In the genomic region with DNA sequence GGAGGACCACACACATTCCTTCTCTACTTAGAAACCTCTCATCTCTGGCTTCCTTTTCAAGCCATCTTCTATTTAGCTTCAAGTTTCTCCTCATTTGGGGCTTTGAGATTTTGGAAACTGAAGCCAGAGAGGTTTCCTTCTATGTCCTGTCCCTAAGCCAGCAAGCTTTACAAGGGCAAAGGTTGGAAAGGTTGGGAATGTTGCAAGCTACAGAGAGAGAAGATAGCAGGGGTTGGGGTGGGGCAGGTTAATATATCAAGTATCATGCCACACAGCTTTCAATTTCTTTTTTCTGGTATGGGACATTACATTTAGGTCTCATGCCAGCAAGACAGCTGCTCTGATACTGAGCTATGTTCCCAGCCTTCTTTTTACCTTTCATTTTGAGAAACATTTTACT, we compare ENCODE assay signal across 26 mouse cellular contexts. TPM values are rescaled to one million over a fixed set of nuclear protein-coding genes. Genes with fewer than 3 reads are reported as not detected.
DNase-seq lines count a peak whose midpoint lies in the region; ATAC-seq and TF ChIP-seq lines count a peak whose summit lies in the region.
"Had no signal": no experiment of that assay in that cellular context is flagged by ENCODE, and none has a peak within 500 bp of the region (broad histone marks: within the 10 kb centered on the region; RNA-seq: fewer than 3 reads in every experiment).

No protein-coding gene starts in this region.

- no peak overlapping the region for H3K4me2 ChIP-seq in liver, embryonic 16.5 days (ENCODE audit: low read depth, low read length)
- H3K4me2 ChIP-seq in liver, embryonic 12.5 days = no peak overlapping the region
- no peak overlapping the region for H3K4me2 ChIP-seq in intestine, embryonic 16.5 days (ENCODE audit: low read depth, low read length)
- H3K4me2 ChIP-seq: forebrain, embryonic 13.5 days; heart, embryonic 13.5 days; hindbrain, embryonic 14.5 days had no signal

- ATAC-seq in liver, embryonic 16.5 days (ENCODE audit: low read depth) = peak; percentile 60; the same call in 1 of the 2 replicates
- ATAC-seq in liver, embryonic 12.5 days = no peak
- peak; percentile 93 for ATAC-seq in intestine, embryonic 16.5 days
- ATAC-seq: forebrain, embryonic 13.5 days; forebrain, embryonic 16.5 days; hindbrain, postnatal 0 days; Patski had no signal

- no peaks in the 10 kb centered on the region for H3K27me3 ChIP-seq in liver, embryonic 16.5 days (ENCODE audit: control insufficient read depth, insufficient read depth, low read depth, low read length)
- H3K27me3 ChIP-seq in liver, embryonic 12.5 days (replicated peaks) = no peaks in the 10 kb centered on the region
- H3K27me3 ChIP-seq in intestine, embryonic 16.5 days (replicated peaks; ENCODE audit: control insufficient read depth, insufficient read depth, low read length) = no peaks in the 10 kb centered on the region
- H3K27me3 ChIP-seq in small intestine, adult 2 months (ENCODE audit: control insufficient read depth, insufficient read depth, low read length) = no peaks in the 10 kb centered on the region
- H3K27me3 ChIP-seq: CH12.LX had no signal

- no peak for DNase-seq in layer of hippocampus, adult 18-20 months (ENCODE audit: low spot score in 2 of 2)
- DNase-seq in adrenal gland, adult 8-10 months = no peak
- DNase-seq: adrenal gland, postnatal 14 days; B cell, adult 2 months; cerebellum, adult 11 months; cerebellum, adult 2 months; cerebellum, postnatal 14 days; gastrocnemius, postnatal 10 days; gastrocnemius, postnatal 36 days; heart, adult 2 months; heart, postnatal 14 days; heart, postnatal 4 days had no signal

- H3K4me1 ChIP-seq in liver, embryonic 16.5 days (ENCODE audit: control insufficient read depth, low read depth, low read length) = no peaks in the 10 kb centered on the region
- H3K4me1 ChIP-seq in liver, embryonic 12.5 days = no peaks in the 10 kb centered on the region
- no peaks in the 10 kb centered on the region for H3K4me1 ChIP-seq in intestine, embryonic 16.5 days (ENCODE audit: control insufficient read depth, insufficient read depth, low read length)
- H3K4me1 ChIP-seq in small intestine, adult 2 months (ENCODE audit: control insufficient read depth, insufficient read depth, insufficient read length, low read length) = peaks cover 25% of the 10 kb centered on the region; the same call in 1 of the 2 replicates
- H3K4me1 ChIP-seq: forebrain, embryonic 10.5 days; forebrain, embryonic 13.5 days; heart, embryonic 10.5 days; heart, embryonic 13.5 days had no signal

- no peaks in the 10 kb centered on the region for H3K9me3 ChIP-seq in liver, embryonic 16.5 days (replicated peaks; ENCODE audit: control insufficient read depth, low read length)
- no peaks in the 10 kb centered on the region for H3K9me3 ChIP-seq in liver, embryonic 12.5 days (replicated peaks)
- H3K9me3 ChIP-seq in intestine, embryonic 16.5 days (ENCODE audit: control insufficient read depth, low read length) = no peaks in the 10 kb centered on the region
- H3K9me3 ChIP-seq: forebrain, embryonic 10.5 days; forebrain, embryonic 13.5 days; G1E; heart, embryonic 10.5 days; heart, embryonic 13.5 days had no signal

- H3K36me3 ChIP-seq in liver, embryonic 16.5 days (ENCODE audit: control insufficient read depth, insufficient read depth) = no peaks in the 10 kb centered on the region
- H3K36me3 ChIP-seq in liver, embryonic 12.5 days = no peaks in the 10 kb centered on the region
- H3K36me3 ChIP-seq in intestine, embryonic 16.5 days (ENCODE audit: control insufficient read depth, insufficient read depth, low read length) = no peaks in the 10 kb centered on the region
- H3K36me3 ChIP-seq in small intestine, adult 2 months (ENCODE audit: control insufficient read depth, insufficient read depth, low read length) = no peaks in the 10 kb centered on the region
- H3K36me3 ChIP-seq: forebrain, embryonic 10.5 days; G1E; heart, embryonic 10.5 days; heart, embryonic 13.5 days had no signal

- H3K4me3 ChIP-seq in liver, embryonic 16.5 days (ENCODE audit: low read depth, low read length) = no peak overlapping the region
- H3K4me3 ChIP-seq in liver, embryonic 12.5 days = no peak overlapping the region
- H3K4me3 ChIP-seq in intestine, embryonic 16.5 days (ENCODE audit: low read length) = no peak overlapping the region
- H3K4me3 ChIP-seq in small intestine, adult 2 months (ENCODE audit: low read depth, low read length) = no peak overlapping the region
- H3K4me3 ChIP-seq: forebrain, embryonic 10.5 days; forebrain, embryonic 13.5 days; heart, adult 2 months; heart, embryonic 10.5 days; heart, embryonic 13.5 days had no signal

- TF ChIP-seq CTCF in small intestine, adult 2 months (IDR thresholded peaks at IDR 0.05; ENCODE audit: extremely low read depth, insufficient read length, insufficient replicate concordance, low read depth, low read length) = no peak

- no peak for TF ChIP-seq POLR2A in small intestine, adult 2 months (IDR thresholded peaks at IDR 0.05; ENCODE audit: low read depth, low read length)

- H3K27ac ChIP-seq in liver, embryonic 16.5 days (ENCODE audit: low read length) = no peak overlapping the region
- no peak overlapping the region for H3K27ac ChIP-seq in liver, embryonic 12.5 days
- H3K27ac ChIP-seq in intestine, embryonic 16.5 days (ENCODE audit: low read length) = peak overlapping the region; percentile 68
- H3K27ac ChIP-seq in small intestine, adult 2 months (ENCODE audit: insufficient read depth, low read depth, low read length) = peak overlapping the region; percentile 100
- H3K27ac ChIP-seq: forebrain, embryonic 10.5 days; forebrain, embryonic 13.5 days; heart, adult 2 months; heart, embryonic 10.5 days; heart, embryonic 13.5 days; hindbrain, embryonic 14.5 days; hindbrain, postnatal 0 days had no signal

- H3K9ac ChIP-seq in liver, embryonic 16.5 days (ENCODE audit: low read depth, low read length) = no peak overlapping the region
- no peak overlapping the region for H3K9ac ChIP-seq in liver, embryonic 12.5 days
- no peak overlapping the region for H3K9ac ChIP-seq in intestine, embryonic 16.5 days (ENCODE audit: low read depth, low read length)
- H3K9ac ChIP-seq: forebrain, embryonic 13.5 days; heart, embryonic 13.5 days; hindbrain, embryonic 14.5 days had no signal

RNA-seq across cellular contexts. Expression of a gene that starts 8.2 kb away (rescaled TPM):
- polyA plus RNA-seq in liver, embryonic 16.5 days (2015; fragmentation: Nextera tagmentation; extraction: Ambion mirVana) = 109 and 110 TPM in 2 replicates
- polyA plus RNA-seq in liver, embryonic 12.5 days (2016; fragmentation: Nextera tagmentation; extraction: Ambion mirVana) = 88.2 and 89.6 TPM in 2 replicates
- polyA plus RNA-seq in intestine, embryonic 16.5 days (2015; fragmentation: Nextera tagmentation; extraction: Ambion mirVana) = 162 and 168 TPM in 2 replicates
- polyA plus RNA-seq in small intestine, adult 2 months (2012; rRNA removed) = 9.2 and 17.0 TPM in 2 replicates
- 100 to 1,000 TPM; 133 to 139 TPM for total RNA-seq in layer of hippocampus, adult 18-20 months (2021)
- total RNA-seq in adrenal gland, adult 8-10 months (2022) = 100 to 1,000 TPM; 158 to 211 (median 188) TPM

Comparison
In these comparisons a context has a peak if more than half of its experiments do, and no peak if none do; other contexts are left out.
1. H3K27ac ChIP-seq: peak in intestine, embryonic 16.5 days (single experiment) and small intestine, adult 2 months (single experiment); none in liver, embryonic 16.5 days (single experiment) and liver, embryonic 12.5 days (single experiment).